Mouse (Mus musculus) left cerebral cortex, adult 8-10 months (tissue): Measurements from ENCODE around the gene Bcar3. TPM values are rescaled to one million over a fixed set of nuclear protein-coding genes. Genes with fewer than 3 reads are reported as not detected.

Experiments used
- DNase-seq, 2 experiments: peaks; one replicate each; pipeline ENCODE4 v3.0.0; 2022; ENCODE audit warnings: low spot score in 2 of 2
- total RNA-seq, 4 experiments: library from RNA; stranded (reverse); gene quantifications; 2 replicates each; pipeline ENCODE4 v1.2.4; 2022

Bcar3 gene
- total RNA-seq, 4 experiments from 2014 or later, result 13.1 to 18.8 (median 16.8) TPM

- no peak for DNase-seq
Observed at GRCm38 (mm10) chr3:122418564-122419274, 124.8 kb downstream of the Bcar3 start.

GRCm38 (mm10) chr3:122419610-122420409, 125.9 kb downstream of the Bcar3 start:
- DNase-seq, result peak in 1 of 2 experiments; percentile 18

DNA sequence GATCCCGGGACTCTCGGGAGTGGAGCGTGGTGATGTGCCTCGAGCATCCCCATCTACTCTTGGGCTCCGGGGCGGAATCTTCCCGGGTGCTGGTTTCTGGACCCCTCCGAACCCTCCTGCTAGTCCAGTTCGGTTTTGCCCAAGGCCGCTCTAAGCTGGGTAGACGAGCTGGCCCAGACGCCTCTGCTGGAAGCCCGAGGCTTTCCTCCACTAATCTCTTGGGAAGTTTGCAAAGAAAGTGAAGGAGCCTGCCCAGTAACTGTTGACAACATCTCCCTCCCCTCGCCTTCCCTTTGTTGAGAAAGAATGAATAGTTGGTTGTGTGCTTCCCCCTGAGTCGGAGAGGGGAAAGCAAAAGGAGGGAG, 126.5 kb downstream of the Bcar3 start:
- DNase-seq, result no peak

DNA sequence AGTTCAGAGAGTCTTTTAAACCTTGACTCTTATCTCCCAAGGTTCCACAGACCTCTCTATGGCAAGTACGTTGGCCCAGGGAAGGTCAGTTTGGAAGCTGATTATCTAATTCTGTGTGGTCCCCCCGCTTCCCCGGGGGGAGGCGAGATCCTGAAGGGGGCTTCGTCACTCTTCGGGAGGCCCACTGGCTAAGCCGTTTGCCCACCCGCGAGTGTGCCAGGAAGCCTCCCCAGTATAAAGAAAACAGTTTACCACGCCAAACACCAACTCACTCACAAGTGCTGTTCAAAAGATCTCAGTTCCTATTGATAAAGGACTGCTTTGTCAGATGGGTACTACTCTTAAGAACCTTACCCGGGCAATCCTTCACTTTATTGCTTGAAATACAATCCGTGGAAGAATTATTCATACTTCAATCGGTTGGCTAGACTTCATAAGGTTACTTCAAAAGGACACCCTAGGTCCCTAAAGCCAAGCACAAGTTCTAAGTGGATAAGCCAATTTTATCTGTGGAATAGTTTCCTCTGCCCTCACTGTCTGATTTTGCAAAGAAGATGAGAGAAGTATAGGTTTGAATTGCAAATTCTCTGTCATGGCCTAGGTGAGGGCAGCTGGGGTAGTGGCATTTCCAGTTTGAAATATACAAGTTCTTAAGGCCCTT, 127.2 kb downstream of the Bcar3 start:
- no peak for DNase-seq

GRCm38 (mm10) chr3:122421802-122422201, 127.9 kb downstream of the Bcar3 start:
- DNase-seq, result no peak

DNA sequence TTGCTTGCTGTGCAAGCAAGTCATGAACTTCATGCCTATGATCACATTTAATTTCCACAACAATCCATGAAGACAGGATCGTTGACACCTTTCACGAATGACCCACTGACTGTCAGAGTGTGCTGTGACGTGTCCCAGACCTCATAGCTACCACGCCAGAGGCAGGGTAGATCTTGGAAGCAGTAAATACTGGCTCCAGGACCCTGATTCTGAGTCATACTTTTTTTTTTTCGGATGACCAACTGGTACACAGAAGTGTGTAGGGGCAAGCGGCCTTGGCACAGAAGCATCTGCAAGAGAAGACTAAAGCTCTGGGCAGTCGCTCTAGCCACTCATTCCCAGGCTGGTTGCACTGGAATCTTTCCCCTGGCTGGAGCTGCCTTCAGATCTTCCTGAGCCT, 128.3 kb downstream of the Bcar3 start:
- no peak for DNase-seq

DNA sequence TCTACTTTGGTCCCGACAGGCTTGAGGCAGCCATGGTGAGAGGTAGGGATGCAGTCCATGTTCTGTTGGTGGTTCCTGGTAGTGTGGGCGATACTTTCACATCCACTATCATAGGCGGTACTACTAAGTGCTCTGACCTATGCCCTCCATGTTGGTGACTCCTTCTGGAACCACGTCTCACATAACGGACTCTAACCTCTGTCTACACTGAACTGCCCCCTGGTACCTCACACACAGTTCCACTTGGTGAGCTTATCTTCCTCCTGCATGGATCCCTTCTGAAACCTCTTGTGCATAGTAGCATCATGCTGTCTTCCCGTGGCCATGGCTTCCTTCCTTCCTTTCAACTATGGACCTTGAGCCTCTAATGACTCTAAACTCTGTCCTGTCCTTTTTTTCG, 129.7 kb downstream of the Bcar3 start:
- no peak for DNase-seq

DNA sequence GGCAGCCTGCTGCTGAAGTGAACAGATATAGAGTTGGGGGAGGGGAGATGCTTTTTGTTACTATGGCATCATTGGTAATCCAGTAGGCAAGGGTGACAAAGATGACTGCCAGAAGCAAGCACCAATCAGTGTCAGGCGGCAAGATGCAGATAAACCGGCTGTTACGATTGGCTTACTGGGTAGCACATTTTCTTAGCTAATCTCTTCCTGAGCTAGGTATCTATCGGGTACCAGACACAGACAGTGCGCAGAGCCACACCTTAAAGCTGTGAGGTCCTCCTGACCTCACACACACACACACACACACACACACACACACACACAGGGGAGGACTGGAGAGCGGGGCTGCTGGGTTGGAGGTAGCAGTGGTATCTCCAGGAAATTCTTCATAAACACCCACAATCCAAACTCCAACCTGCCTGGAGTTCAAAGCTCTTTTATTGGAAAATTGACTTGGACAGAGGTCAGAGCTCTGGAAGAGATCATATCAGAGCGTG, 134.4 kb downstream of the Bcar3 start:
- no peak for DNase-seq

GRCm38 (mm10) chr3:122430780-122431497, 137.0 kb downstream of the Bcar3 start:
- no peak for DNase-seq

- no peak for DNase-seq
Observed at GRCm38 (mm10) chr3:122432811-122433406, 139.0 kb downstream of the Bcar3 start.

DNA sequence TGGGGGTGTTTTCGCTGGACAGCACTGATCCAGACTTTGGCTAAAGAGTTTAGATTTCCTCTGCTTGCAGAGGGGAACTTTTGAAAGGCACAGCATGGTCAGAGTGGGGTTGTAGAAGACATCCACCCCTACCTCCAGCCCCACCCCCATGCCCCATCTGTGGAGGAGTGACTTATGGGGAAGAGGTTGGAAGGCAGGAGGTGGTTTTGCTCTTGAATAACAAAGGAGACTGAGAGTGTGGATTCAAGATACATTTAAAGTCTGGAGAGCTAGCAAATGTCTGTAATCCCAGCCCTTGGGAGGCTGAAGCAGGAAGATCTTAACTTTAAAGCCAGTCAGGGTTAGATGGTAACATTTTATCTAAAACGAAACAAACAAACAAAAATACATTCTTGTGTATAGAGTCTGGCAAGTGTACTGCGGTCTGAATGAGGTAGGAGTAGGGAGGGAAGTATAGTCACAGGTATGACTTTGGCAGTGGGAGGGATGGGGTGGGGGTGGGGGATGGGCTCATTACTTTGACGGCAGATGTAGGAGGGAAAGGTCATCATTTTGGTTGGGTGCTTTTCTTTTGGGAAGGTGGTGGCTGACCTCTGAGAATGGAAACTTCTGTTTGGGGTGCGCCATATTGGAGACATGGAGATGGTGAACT, 140.2 kb downstream of the Bcar3 start:
- DNase-seq, result no peak

- DNase-seq, result no peak
Observed at GRCm38 (mm10) chr3:122434983-122435935, 141.3 kb downstream of the Bcar3 start.

DNA sequence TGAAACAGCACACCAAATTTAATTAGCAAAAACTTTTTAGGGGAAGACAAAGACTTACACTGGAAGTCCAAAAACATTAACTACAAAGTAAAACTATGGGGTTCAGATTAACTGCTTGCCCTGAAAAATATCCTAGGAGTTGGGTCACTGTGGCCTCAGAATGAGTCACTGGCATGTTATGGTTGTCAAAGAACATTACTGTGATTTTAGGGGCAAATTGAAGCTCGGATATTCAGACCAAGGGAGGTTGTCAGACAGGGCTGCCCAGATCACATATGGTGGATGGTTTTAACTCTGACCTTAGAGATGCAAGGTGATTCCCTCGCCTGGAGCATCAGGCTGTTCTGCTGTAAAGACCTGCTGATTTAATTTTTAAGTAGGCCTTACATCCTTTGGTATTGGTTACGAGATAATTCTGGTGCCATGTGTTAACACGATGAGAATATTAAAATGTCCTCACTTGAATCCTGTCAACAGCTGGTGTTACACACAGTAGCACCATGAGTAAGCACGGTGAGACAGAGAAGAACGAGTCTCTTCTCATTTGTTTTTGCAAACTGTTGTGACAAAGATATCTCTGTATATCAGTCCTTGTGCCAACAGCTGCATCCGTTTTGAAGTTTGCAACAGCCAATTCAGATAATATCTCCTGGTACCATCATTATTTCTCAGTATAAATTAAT, 144.3 kb downstream of the Bcar3 start:
- DNase-seq, result no peak

DNA sequence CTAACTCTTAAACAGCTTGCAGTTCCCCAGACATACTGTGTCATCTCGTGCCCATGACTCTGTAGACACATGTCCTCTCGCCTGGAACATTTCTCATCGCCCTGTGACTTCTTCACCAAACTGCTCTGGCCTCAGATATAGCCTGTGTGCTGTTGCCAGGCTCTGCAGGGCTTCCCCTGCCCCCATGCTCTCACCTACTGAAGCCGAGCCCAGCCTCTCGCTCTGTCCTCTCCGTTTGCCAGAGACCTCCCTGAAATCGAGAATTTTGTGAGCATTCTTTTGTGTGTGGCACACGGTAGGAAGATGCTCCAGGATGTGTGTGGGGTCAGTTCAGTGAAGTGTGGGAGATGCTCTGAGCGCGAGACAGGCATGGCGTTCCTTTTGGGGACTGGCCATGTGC, 151.8 kb downstream of the Bcar3 start:
- no peak for DNase-seq

- DNase-seq, result no peak
Observed at GRCm38 (mm10) chr3:122446678-122447077, 152.7 kb downstream of the Bcar3 start.

GRCm38 (mm10) chr3:122448196-122448595, 154.3 kb downstream of the Bcar3 start:
- DNase-seq, result no peak

DNA sequence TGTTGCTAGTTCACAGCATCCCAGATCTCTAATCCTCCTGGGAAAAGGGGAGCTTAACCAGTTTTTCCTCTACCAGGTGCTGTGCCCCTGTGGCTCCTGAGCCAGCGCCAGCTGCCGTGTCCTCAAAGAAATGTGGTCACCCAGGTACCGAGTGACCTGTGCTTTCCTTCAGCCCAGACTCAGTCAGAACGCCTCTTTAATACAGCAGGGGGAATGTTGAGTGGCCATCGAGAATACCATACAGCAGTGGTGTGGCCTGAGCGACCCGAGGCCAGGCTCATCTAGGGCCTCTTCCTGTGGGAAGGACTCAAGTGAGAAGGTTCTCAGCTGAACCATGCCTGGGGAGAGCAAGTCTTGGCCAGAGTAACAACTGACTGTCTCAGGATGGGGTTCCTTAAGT, 156.1 kb downstream of the Bcar3 start:
- DNase-seq, result no peak

GRCm38 (mm10) chr3:122453875-122454274, 159.9 kb downstream of the Bcar3 start:
- DNase-seq, result no peak

GRCm38 (mm10) chr3:122456156-122456555, 162.2 kb downstream of the Bcar3 start:
- DNase-seq, result no peak
